Mouse (Mus musculus) limb, embryonic 14.5 days (tissue): ENCODE data around the gene Adam19. TPM values are rescaled to one million over a fixed set of nuclear protein-coding genes. Genes with fewer than 3 reads are reported as not detected.

Experiments
- ATAC-seq: fragments of 200-750 bp; cut with Nextera tagmentation; 2 replicates; pipeline ENCODE4 v1.8.0; 2017; ENCODE audit warnings: low read depth, moderate number of reproducible peaks, moderate TSS enrichment; ENCODE audit not compliant: low FRiP score
- DNase-seq: peaks from one replicate; pipeline ENCODE4 v3.0.0-alpha.2; 2015; ENCODE audit warnings: low spot score
- H3K27ac ChIP-seq: fragments of 300-500 bp; sonication (generic); replicated peaks from 2 replicates; pipeline ENCODE4 v1.5.1; 2014; ENCODE audit warnings: low read depth, mild to moderate bottlenecking, low read length, moderate library complexity, mixed read lengths
- H3K27me3 ChIP-seq: fragments of 300-500 bp; sonication (generic); 2 replicates; pipeline ENCODE4 v1.6.1; 2014; ENCODE audit warnings: low read length, mixed read lengths; ENCODE audit not compliant: control insufficient read depth, insufficient read depth
- H3K36me3 ChIP-seq: fragments of 300-500 bp; sonication (generic); 2 replicates; pipeline ENCODE4 v1.6.1; 2014; ENCODE audit warnings: mild to moderate bottlenecking, low read length, moderate library complexity, mixed read lengths; ENCODE audit not compliant: control insufficient read depth, insufficient read depth
- H3K4me1 ChIP-seq: fragments of 300-500 bp; sonication (generic); 2 replicates; pipeline ENCODE4 v1.6.1; 2014; ENCODE audit warnings: antibody characterized with exemption, low read length, mixed read lengths; ENCODE audit not compliant: control insufficient read depth, insufficient read depth
- H3K4me2 ChIP-seq: fragments of 300-500 bp; sonication (generic); replicated peaks from 2 replicates; pipeline ENCODE4 v1.6.1; 2014; ENCODE audit warnings: low read depth, mild to moderate bottlenecking, low read length, moderate library complexity; ENCODE audit not compliant: severe bottlenecking
- H3K4me3 ChIP-seq: fragments of 300-500 bp; sonication (generic); replicated peaks from 2 replicates; pipeline ENCODE4 v1.5.1; 2014; ENCODE audit warnings: low read length
- H3K9ac ChIP-seq: fragments of 300-500 bp; sonication (generic); 2 replicates; pipeline ENCODE4 v1.6.1; 2014; ENCODE audit warnings: mild to moderate bottlenecking, low read depth, low read length, moderate library complexity; ENCODE audit not compliant: severe bottlenecking
- H3K9me3 ChIP-seq: fragments of 300-500 bp; sonication (generic); 2 replicates; pipeline ENCODE4 v1.6.1; 2016; ENCODE audit warnings: low read length; ENCODE audit not compliant: control insufficient read depth
- POLR2A ChIP-seq: fragments of 200-500 bp; IDR thresholded peaks from 2 replicates; pipeline ENCODE4 v1.8.0; 2012; ENCODE audit warnings: inconsistent platforms, mild to moderate bottlenecking, moderate library complexity, borderline replicate concordance; ENCODE audit not compliant: insufficient read depth, insufficient read length; ENCODE audit errors: extremely low read depth
- WGBS: fragments of 180-500 bp; shearing (Covaris S2); extraction: QIAGEN DNeasy Blood & Tissue Kit; methylation state at CpG from one replicate; pipeline ENCODE4 v1.1.7; 2014; 5-methylcytosine and 5-hydroxymethylcytosine counted together
- polyA plus RNA-seq, 2 experiments: library from polyadenylated mRNA; depleted of rRNA in 1 of 2; stranded (reverse) in 1 of 2; unstranded in 1 of 2; fragments of >200 nt; fragmentation: Nextera tagmentation in 1 of 2; extraction: Ambion mirVana in 1 of 2; gene quantifications; 2 replicates each; pipeline versions ENCODE4 v1.2.1 to v1.2.3; 2012 to 2014

The Adam19 gene
- polyA plus RNA-seq, 2 experiments = 13.3 to 29.3 TPM

GRCm38 (mm10) chr11:46064767-46065166 lies 9.0 kb downstream of the Adam19 start:
- ATAC-seq (no peak), DNase-seq (no peak)
- Histone ChIP-seq H3K27me3 (no peaks in the 10 kb centered on the region), H3K4me2 (no peak overlapping the region), H3K4me3 (no peak overlapping the region), H3K27ac (peak overlapping the region; percentile 48; the same call in 1 of the 2 replicates), H3K36me3 (peaks cover 19% of the 10 kb centered on the region; the same call in 1 of the 2 replicates), H3K9me3 (no peaks in the 10 kb centered on the region), H3K9ac (peak overlapping the region; percentile 12; the same call in 1 of the 2 replicates), H3K4me1 (peaks cover 19% of the 10 kb centered on the region)
- 55% methylated on average over 8 of the region's 8 CpGs for WGBS
- no peak for TF ChIP-seq POLR2A

DNA sequence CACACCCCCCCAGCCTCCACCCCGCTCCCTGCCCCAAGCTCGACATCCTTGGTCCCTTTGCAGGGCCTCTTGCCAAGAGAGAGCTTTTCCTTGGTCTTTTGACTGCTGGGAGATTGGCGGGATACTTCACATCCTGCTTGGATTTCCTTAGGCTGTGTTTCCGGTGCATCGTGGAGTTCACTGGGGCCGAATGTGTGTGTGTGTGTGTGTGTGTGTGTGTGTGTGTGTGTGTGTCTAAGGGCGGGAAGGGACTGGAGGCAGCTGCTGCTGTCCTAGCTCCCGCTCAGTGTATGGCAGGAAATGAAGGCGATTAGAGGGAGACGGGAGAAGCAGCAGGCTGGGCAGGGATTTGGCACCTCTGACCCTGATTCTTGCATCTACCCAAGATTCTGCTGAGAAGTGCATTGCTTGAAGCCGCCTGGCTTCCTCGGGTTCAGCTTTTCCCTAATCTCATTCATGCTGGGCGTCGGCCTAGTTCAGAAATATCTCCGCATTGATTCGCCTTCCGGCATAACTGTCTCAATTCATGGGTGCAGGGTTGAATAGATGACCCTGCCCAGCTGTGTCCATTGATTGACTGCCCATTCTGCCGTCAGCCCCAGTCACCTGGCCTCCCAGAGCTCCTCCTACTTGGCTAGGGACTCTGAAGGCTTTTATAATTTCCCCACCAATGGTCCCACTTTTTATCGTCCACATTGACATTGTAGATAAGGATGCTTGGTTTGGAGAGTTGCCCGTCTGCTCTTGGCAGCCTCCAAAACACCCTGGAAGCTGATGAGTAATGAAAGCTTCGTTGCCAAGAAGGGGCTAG lies 9.6 kb downstream of the Adam19 start:
- WGBS = 55% methylated on average over 21 of the region's 21 CpGs
- TF ChIP-seq POLR2A = no peak
- peak overlapping the region; percentile 48; the same call in 1 of the 2 replicates for H3K27ac ChIP-seq
- H3K9ac ChIP-seq = no peak overlapping the region
- H3K4me1 ChIP-seq = peaks cover 25% of the 10 kb centered on the region
- no peak overlapping the region for H3K4me3 ChIP-seq
- H3K9me3 ChIP-seq = no peaks in the 10 kb centered on the region
- H3K4me2 ChIP-seq = no peak overlapping the region
- peaks cover 19% of the 10 kb centered on the region; the same call in 1 of the 2 replicates for H3K36me3 ChIP-seq
- ATAC-seq = 0 out of 2 replicates have a peak, but pooled peaks have one; percentile 14
- DNase-seq = peak; percentile 36
- no peaks in the 10 kb centered on the region for H3K27me3 ChIP-seq

GRCm38 (mm10) chr11:46067371-46068060 lies 11.7 kb downstream of the Adam19 start:
- 88% methylated on average over 10 of the region's 10 CpGs for WGBS
- no peak overlapping the region for H3K9ac ChIP-seq
- H3K4me3 ChIP-seq = no peak overlapping the region
- H3K27me3 ChIP-seq = no peaks in the 10 kb centered on the region
- no peak overlapping the region for H3K27ac ChIP-seq
- peaks cover 40% of the 10 kb centered on the region for H3K4me1 ChIP-seq
- no peak for DNase-seq
- no peaks in the 10 kb centered on the region for H3K9me3 ChIP-seq
- no peak for ATAC-seq
- TF ChIP-seq POLR2A = no peak
- no peak overlapping the region for H3K4me2 ChIP-seq
- peaks cover 23% of the 10 kb centered on the region for H3K36me3 ChIP-seq

GRCm38 (mm10) chr11:46068756-46069407 lies 13.1 kb downstream of the Adam19 start:
- no peaks in the 10 kb centered on the region for H3K27me3 ChIP-seq
- H3K36me3 ChIP-seq = peaks cover 18% of the 10 kb centered on the region
- no peak overlapping the region for H3K9ac ChIP-seq
- peaks cover 54% of the 10 kb centered on the region for H3K4me1 ChIP-seq
- no peak overlapping the region for H3K4me2 ChIP-seq
- peak overlapping the region; percentile 93 for H3K27ac ChIP-seq
- 21% methylated on average over 12 of the region's 12 CpGs for WGBS
- DNase-seq (peak; percentile 66), ATAC-seq (0 out of 2 replicates have a peak, but pooled peaks have one; percentile 7)
- H3K9me3 ChIP-seq = no peaks in the 10 kb centered on the region
- H3K4me3 ChIP-seq = no peak overlapping the region
- no peak for TF ChIP-seq POLR2A

DNA sequence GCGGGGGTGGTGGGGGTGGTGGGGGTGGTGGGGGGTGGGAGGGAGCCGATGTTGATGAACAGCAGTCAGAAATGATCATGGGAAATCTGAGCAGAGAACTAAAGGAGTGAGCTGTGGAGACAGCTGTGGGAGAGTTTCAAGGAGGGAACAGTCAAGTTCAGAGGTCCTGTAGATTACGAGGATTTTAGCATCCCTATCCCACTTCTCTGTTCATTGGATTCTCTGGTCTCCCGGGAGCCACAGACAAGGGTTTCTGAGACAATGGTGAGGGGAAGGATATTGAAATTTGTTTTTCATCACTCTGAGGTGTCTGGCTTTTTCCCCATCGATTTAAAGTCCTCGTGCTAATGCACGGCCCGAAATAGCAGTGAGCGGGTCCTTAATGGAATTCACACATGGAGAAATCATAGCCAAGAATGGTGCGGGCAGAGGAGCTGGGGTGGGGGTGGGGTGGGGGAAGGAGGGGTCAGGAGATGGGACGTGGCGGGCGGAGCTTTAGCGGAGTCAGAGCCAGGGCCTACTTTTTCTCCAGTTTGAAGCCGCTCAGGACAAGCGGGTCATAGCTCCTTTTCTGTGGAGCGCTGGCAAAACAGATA lies 13.7 kb downstream of the Adam19 start:
- peak; percentile 57 for DNase-seq

More for the DNA sequence above, 13.7 kb downstream of the Adam19 start:
- WGBS = 28% methylated on average over 17 of the region's 17 CpGs
- Histone ChIP-seq H3K27ac (peak overlapping the region; percentile 93), H3K4me1 (peaks cover 58% of the 10 kb centered on the region), H3K4me2 (no peak overlapping the region), H3K9me3 (no peaks in the 10 kb centered on the region), H3K27me3 (no peaks in the 10 kb centered on the region), H3K4me3 (no peak overlapping the region), H3K9ac (no peak overlapping the region), H3K36me3 (peaks cover 20% of the 10 kb centered on the region)
- no peak for TF ChIP-seq POLR2A
- ATAC-seq = peak; percentile 47
